Mouse (Mus musculus) liver, adult 2 months (tissue): Measurements from ENCODE around the gene Tnf.

ENCODE experiments used
- CTCF ChIP-seq: fragments of 200-500 bp; IDR thresholded peaks from 2 replicates; pipeline ENCODE4 v1.5.1; 2011; ENCODE audit warnings: low read depth, low read length, control low read depth
- POLR2A ChIP-seq: fragments of 200-500 bp; IDR thresholded peaks from 2 replicates; pipeline ENCODE4 v1.6.1; 2011; ENCODE audit warnings: low read length, control low read depth; ENCODE audit not compliant: insufficient read depth; ENCODE audit errors: extremely low read depth

GRCm38 (mm10) chr17:35155451-35155850 lies 46.4 kb downstream of the Tnf start:
- TF ChIP-seq POLR2A: no peak
- TF ChIP-seq CTCF: no peak
